ENCODE assay signal across 1 mouse cellular context in genomic region chr5:21288658-21289435, GRCm38 (mm10).
TF ChIP-seq lines count a peak whose summit lies in the region.

No protein-coding gene starts in this region.

TF ChIP-seq in MEL, 35 proteins besides CTCF, POLR2A, EP300 and RAD21:
- no peak for TF ChIP-seq NELFE (IDR thresholded peaks at IDR 0.05; ENCODE audit: low read depth, low read length)
- no peak for TF ChIP-seq GABPA (IDR thresholded peaks at IDR 0.05; ENCODE audit: low read depth, low read length)
- TF ChIP-seq POLR2AphosphoS2 (IDR thresholded peaks at IDR 0.05; ENCODE audit: low read length): no peak
- TF ChIP-seq ELF1 (IDR thresholded peaks at IDR 0.05; ENCODE audit: low read depth, low read length): no peak
- no peak for TF ChIP-seq ETS1 (IDR thresholded peaks at IDR 0.05; ENCODE audit: low read depth, low read length)
- no peak for TF ChIP-seq MYB (IDR thresholded peaks at IDR 0.05; ENCODE audit: low read depth, low read length)
- TF ChIP-seq E2F4 (IDR thresholded peaks at IDR 0.05; ENCODE audit: borderline replicate concordance, low read depth, low read length): no peak
- TF ChIP-seq MEF2A (IDR thresholded peaks at IDR 0.05; ENCODE audit: extremely low read depth, insufficient replicate concordance, low read depth, low read length, poor library complexity, severe bottlenecking): no peak
- TF ChIP-seq USF1 (IDR thresholded peaks at IDR 0.05; ENCODE audit: low read depth, low read length): no peak
- TF ChIP-seq MYC (IDR thresholded peaks at IDR 0.05; ENCODE audit: low read depth, low read length): no peak
- TF ChIP-seq TCF12 (IDR thresholded peaks at IDR 0.05; ENCODE audit: low read depth, low read length): no peak
